Mouse (Mus musculus): ENCODE data around the gene Hoxa3. TPM values are rescaled to one million over a fixed set of nuclear protein-coding genes. Genes with fewer than 3 reads are reported as not detected.
A peak's percentile ranks its signal among the peaks of the same experiment; 100 is the strongest.

The Hoxa3 gene
- polyA plus RNA-seq (2015; fragmentation: Nextera tagmentation; extraction: Ambion mirVana): 21.8 and 23.8 TPM in 2 replicates

GRCm38 (mm10) chr6:52213119-52213986 is at the start of gene Hoxa3, which contains the start of gene Gm28308:
Gene Hoxa3, minus strand, starts transcription at chr6:52213336.
Gene Gm28308, minus strand, starts transcription at chr6:52213339.
- H3K4me1 ChIP-seq (replicated peaks): peaks cover 47% of the 10 kb centered on the region
- 6% methylated on average over 38 of the region's 38 CpGs for WGBS
- no peaks in the 10 kb centered on the region for H3K36me3 ChIP-seq
- peak within 1 kb of the TSS; percentile 64 for H3K4me2 ChIP-seq
- H3K27ac ChIP-seq: peak within 1 kb of the TSS; percentile 82
- no peak for ATAC-seq (ENCODE audit: low FRiP score)
- peak within 1 kb of the TSS; percentile 49 for H3K9ac ChIP-seq
- no peaks in the 10 kb centered on the region for H3K9me3 ChIP-seq
- peak within 1 kb of the TSS; percentile 34 for H3K4me3 ChIP-seq
- H3K27me3 ChIP-seq: peaks cover 99% of the 10 kb centered on the region

DNA sequence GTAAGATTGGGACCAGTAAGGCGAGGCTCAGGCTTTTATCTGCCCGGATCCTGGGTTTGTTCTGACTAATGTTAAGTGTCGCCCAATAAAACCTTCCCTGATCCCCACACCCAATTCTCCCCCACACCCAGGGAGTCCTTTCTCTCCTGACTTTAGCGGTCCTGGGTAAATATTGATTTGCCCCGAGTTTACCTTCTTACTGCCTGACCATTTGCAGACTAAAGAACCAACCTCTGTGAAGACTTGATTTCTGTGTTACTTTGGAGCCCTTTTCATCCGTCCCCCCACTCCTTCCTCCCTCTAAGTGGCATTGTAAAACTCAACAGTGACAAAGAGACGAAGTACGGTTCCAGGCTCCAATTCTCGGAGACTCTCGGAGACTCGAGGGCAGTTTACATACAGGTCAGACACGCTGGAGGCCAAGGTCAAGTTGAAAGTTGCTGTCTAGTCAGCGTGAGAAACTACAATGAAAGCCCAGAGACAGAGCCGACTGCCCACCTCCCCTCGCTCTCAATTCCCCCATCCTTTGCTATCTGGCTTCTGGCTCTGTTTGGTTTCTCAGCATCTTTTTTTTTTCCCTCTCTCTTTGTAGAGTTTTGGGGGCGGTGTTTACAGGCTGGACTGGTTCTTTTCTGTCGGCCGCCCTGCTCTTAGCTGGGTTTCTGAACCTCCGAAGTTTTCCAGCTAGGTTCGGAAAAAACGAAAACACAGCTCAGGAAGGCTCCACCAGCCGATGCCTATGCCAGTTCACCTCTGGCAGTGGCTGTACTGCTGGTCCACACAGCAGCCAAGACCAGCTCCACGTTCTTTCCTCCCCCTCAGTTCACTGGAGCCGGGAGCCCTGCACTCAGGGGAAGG is 49.6 kb upstream of the Hoxa3 start:
- H3K4me2 ChIP-seq: no peak overlapping the region
- H3K4me3 ChIP-seq: no peak overlapping the region
- no peak for ATAC-seq (ENCODE audit: low FRiP score)
- H3K9ac ChIP-seq: no peak overlapping the region
- no peaks in the 10 kb centered on the region for H3K9me3 ChIP-seq
- H3K27ac ChIP-seq: no peak overlapping the region
- H3K36me3 ChIP-seq: no peaks in the 10 kb centered on the region
- peaks cover 3% of the 10 kb centered on the region for H3K4me1 ChIP-seq (replicated peaks)
- 1% methylated on average over 24 of the region's 24 CpGs for WGBS
- peaks cover 96% of the 10 kb centered on the region for H3K27me3 ChIP-seq

DNA sequence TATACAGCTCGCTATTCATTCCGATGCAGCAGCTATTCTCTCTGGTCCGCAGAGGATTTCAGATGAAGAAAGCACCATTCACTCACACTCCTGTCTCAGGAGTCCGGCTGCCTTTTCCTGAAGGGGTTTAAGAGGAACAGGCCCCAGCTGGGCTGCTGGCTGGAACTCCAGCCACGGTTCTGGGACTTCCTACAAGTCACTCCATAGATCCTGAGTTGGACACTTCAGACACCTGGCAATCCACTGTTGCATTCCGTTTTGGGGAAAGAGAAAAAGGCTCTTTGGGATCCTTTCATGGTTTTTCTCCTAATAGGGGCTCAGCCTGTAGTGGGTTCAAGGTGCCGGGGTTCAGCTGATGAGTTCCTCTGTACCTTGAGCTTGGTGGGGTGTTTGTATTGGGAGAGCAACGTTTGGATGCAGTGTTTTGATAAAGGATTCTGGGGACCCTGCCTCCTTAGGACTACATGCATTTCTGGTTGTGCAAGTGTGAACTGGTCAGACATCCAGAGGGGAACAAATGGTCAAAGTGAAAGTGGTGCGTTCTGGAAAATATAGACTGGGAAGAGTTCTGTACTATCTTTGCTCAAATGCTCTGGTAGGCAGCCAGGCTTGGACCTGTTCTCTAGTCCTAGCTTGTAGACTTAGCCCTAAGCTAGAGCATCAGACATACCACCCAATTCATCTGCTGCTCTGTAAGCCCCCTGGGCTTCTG is 48.8 kb upstream of the Hoxa3 start:
- no peak overlapping the region for H3K9ac ChIP-seq
- H3K27me3 ChIP-seq: peaks cover 97% of the 10 kb centered on the region
- peaks cover 3% of the 10 kb centered on the region for H3K4me1 ChIP-seq (replicated peaks)
- H3K4me2 ChIP-seq: no peak overlapping the region
- WGBS: 1% methylated on average over 9 of the region's 9 CpGs
- no peak for ATAC-seq (ENCODE audit: low FRiP score)
- H3K27ac ChIP-seq: no peak overlapping the region
- H3K36me3 ChIP-seq: no peaks in the 10 kb centered on the region
- H3K4me3 ChIP-seq: no peak overlapping the region
- no peaks in the 10 kb centered on the region for H3K9me3 ChIP-seq

DNA sequence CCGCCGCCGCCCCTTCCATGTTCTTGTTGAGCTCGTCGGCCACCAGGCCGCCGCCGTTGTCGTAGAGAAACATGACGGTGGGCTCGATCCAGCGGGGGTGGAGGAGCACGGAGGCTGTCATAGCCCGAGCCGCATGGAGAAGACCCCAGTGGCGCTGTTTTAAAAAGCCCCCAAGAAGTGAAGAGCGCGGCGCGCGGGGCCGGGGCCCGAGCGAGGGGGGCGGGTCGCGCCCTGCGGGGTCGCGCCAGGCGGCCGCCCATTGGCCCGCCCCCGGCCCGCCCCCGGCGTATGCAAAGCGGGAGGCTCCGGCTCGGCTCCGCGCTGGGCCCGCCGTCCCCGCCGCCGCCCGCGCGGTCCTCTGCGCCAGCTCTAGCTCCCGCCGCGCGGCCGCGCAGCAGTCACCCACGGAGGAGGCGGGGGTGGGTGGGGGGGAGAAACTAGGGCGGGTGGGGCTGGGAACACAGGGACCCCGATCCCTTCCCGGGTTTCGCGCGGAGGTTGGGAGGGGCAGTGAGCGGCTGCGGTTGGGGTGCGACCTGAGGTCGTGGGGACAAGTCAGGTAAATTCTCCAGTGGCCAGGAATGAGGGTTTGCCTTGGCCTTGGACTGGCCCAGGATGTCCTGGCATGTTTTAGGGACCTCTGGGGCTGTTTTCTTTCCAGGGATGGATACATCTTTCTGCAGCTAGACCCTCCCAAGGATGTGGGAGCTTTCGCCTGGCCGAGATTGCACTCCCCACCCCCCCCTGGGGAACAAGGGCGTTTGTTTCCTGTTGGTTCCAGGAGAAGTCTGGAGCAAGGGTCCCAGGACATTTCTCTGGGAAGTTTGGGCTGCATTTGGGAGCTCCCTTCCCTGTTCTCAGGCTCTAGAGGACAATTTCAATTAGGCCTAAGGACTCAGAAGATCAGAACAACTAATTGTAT is 47.8 kb upstream of the Hoxa3 start, which contains the start of gene Hoxa13:
Gene Hoxa13 (minus strand): TSS at position 227 of the 922 bp plus-strand sequence.
- Histone ChIP-seq H3K36me3 (no peaks in the 10 kb centered on the region), H3K27me3 (peaks cover 96% of the 10 kb centered on the region), H3K9ac (no peak within 1 kb of the TSS), H3K4me2 (peak within 1 kb of the TSS; percentile 40), H3K27ac (no peak within 1 kb of the TSS), H3K9me3 (no peaks in the 10 kb centered on the region), H3K4me3 (peak within 1 kb of the TSS; percentile 18), H3K4me1 (replicated peaks) (peaks cover 3% of the 10 kb centered on the region)
- under 1% methylated on average over 31 of the region's 72 CpGs for WGBS
- no peak for ATAC-seq (ENCODE audit: low FRiP score)

DNA sequence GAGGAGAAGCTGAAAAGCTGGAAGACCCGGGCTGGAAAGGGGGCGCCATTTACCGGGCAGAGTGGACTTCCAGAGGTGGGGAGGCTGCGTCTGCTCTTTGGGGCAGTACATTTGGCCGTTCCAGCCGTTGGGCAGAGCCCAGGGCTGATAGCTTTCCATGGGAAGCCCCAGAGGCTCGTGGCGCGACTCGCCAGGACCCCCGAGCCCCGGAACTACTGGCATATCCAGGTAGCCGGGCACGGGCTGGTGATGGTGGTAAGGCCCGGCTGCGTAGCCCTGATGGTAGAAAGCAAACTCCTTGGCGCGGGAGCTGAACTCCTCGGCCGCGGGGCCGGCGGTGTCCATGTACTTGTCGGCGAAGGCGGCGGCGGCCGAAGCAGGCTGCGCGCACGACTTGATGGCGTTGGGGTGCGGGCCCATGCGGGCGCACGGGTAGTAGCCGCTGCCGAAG is 46.7 kb upstream of the Hoxa3 start:
- H3K4me2 ChIP-seq: 0 out of 2 replicates have a peak overlapping the region, but pooled peaks have one; percentile 11
- no peaks in the 10 kb centered on the region for H3K36me3 ChIP-seq
- ATAC-seq (ENCODE audit: low FRiP score): no peak
- WGBS: under 1% methylated on average over 39 of the region's 39 CpGs
- peaks cover 3% of the 10 kb centered on the region for H3K4me1 ChIP-seq (replicated peaks)
- H3K9me3 ChIP-seq: no peaks in the 10 kb centered on the region
- H3K27ac ChIP-seq: no peak overlapping the region
- no peak overlapping the region for H3K9ac ChIP-seq
- H3K4me3 ChIP-seq: peak overlapping the region; percentile 18
- peaks cover 96% of the 10 kb centered on the region for H3K27me3 ChIP-seq

DNA sequence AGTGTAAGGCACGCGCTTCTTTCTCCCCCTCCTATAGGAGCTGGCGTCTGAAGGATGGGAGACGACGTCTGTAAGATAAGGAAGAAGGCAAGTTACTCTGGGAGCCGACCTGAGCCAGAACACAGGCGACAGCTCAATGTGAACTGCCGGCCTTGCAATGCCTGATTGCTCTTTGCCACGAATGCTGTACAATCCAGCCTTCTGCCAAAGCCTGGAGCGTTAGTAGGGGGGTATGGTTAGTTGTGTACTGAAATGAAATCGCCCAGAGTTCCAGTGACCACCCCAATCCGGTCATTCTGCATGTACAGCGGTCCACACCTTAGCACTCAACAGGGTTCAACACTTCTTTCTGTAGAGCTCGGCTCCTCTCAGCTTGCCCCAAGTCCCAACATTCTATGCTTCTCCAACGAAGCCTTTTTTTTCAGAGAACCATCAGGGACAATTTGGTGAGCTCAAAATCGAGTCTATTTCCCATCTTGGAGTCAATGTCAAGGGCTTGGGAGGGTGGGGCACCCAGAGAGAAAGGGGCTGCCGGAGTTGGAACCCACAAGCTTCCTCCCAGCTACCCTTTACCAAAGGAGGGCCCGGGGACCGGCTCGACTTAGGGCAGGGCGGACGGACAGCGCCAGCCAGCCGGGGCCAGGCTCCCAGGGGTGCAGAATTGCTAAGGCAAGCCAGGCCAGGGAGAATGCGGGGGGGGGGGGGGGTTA is 46.1 kb upstream of the Hoxa3 start:
- peaks cover 3% of the 10 kb centered on the region for H3K4me1 ChIP-seq (replicated peaks)
- H3K9me3 ChIP-seq: no peaks in the 10 kb centered on the region
- H3K27ac ChIP-seq: no peak overlapping the region
- H3K4me2 ChIP-seq: no peak overlapping the region
- no peak overlapping the region for H3K4me3 ChIP-seq
- peaks cover 93% of the 10 kb centered on the region for H3K27me3 ChIP-seq
- ATAC-seq (ENCODE audit: low FRiP score): no peak
- H3K9ac ChIP-seq: no peak overlapping the region
- whole genome bisulfite sequencing: 1% methylated on average over 24 of the region's 25 CpGs
- H3K36me3 ChIP-seq: no peaks in the 10 kb centered on the region

DNA sequence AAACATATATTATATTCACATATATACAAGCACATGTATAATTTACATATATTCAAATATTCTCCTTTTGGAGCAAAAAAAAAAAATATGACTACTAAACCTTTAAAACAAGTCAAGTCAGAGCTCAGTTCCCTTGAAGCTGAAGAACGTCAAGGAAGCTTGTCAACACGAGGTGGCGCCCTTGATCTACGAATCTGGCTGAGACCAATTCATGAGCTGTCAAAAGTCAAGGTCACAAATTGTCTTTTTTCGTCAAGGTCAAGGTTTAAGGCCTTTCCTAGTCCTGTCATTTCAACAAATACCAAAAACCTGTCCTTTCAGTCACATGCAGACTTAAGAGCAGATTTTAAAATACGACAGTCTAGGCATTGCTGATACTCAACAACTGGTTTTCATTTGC is 43.8 kb upstream of the Hoxa3 start:
- H3K9me3 ChIP-seq: no peaks in the 10 kb centered on the region
- ATAC-seq (ENCODE audit: low FRiP score): no peak
- H3K9ac ChIP-seq: no peak overlapping the region
- H3K27me3 ChIP-seq: peaks cover 93% of the 10 kb centered on the region
- H3K27ac ChIP-seq: no peak overlapping the region
- H3K4me2 ChIP-seq: no peak overlapping the region
- H3K36me3 ChIP-seq: no peaks in the 10 kb centered on the region
- under 1% methylated on average over 6 of the region's 6 CpGs for WGBS
- H3K4me3 ChIP-seq: no peak overlapping the region
- H3K4me1 ChIP-seq (replicated peaks): peaks cover 3% of the 10 kb centered on the region

GRCm38 (mm10) chr6:52253511-52254500 is 40.7 kb upstream of the Hoxa3 start:
- Histone ChIP-seq H3K36me3 (no peaks in the 10 kb centered on the region), H3K4me3 (no peak overlapping the region), H3K9me3 (no peaks in the 10 kb centered on the region), H3K27ac (no peak overlapping the region), H3K9ac (no peak overlapping the region), H3K4me2 (no peak overlapping the region), H3K27me3 (peaks cover 93% of the 10 kb centered on the region), H3K4me1 (replicated peaks) (no peaks in the 10 kb centered on the region)
- no peak for ATAC-seq (ENCODE audit: low FRiP score)
- WGBS: 1% methylated on average over 59 of the region's 59 CpGs

GRCm38 (mm10) chr6:52252775-52253376 is 39.7 kb upstream of the Hoxa3 start:
- Histone ChIP-seq H3K9ac (no peak overlapping the region), H3K4me3 (no peak overlapping the region), H3K36me3 (no peaks in the 10 kb centered on the region), H3K4me2 (no peak overlapping the region), H3K4me1 (replicated peaks) (no peaks in the 10 kb centered on the region), H3K27ac (no peak overlapping the region), H3K27me3 (peaks cover 94% of the 10 kb centered on the region), H3K9me3 (no peaks in the 10 kb centered on the region)
- under 1% methylated on average over 34 of the region's 35 CpGs for WGBS
- ATAC-seq (ENCODE audit: low FRiP score): no peak
